Mouse (Mus musculus) heart, postnatal 10 days (tissue): ENCODE measurements around the gene Slc35e3. TPM values are rescaled to one million over a fixed set of nuclear protein-coding genes. Genes with fewer than 3 reads are reported as not detected.
"Not testable (repeated sequence)": the region's sequence is repeated elsewhere in the genome, so short reads cannot be mapped to it uniquely, and the experiment has no call there.

Experiments
- DNase-seq, 2 experiments: peaks; one replicate each; pipeline ENCODE4 v3.0.0; 2021
- intact Hi-C: fragments of 180-260 bp; cut with DNase I; formaldehyde crosslinking; loops from one replicate; pipeline ENCODE4 v1.15.1; 2025
- total RNA-seq, 2 experiments: library from RNA; stranded (reverse); gene quantifications; 2 replicates each; pipeline ENCODE4 v1.2.3; 2021

Slc35e3 gene
- total RNA-seq, 2 experiments from 2014 or later: 7.4 to 8.5 TPM

DNA sequence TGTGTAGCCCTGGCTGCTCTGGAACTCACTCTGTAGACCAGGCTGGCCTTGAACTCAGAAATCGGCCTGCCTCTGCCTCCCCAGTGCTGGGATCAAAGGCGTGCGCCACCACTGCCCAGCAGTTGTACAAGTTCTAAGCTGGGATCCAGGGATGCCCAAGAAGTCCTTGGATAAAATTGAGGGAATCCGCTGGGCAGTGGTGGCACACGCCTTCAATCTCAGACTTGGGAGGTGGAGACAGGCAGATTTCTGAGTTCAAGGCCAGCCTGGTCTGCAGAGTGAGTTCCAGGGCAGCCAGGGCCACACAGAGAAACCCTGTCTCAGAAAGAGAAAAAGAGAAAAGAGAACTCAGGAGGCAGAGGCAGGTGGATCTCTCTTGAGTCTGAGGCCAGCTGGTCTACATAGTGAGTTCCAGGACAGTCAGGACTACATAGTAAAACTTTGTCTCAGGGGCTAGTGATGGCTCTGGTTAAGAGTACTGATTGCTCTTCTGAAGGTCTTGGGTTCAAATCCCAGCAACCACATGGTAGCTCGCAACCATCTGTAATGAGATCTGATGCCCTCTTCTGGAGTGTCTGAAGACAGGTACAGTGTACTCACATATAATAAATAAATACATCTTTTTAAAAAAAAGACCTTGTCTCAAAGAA lies 41.7 kb downstream of the Slc35e3 start:
- intact Hi-C loops, DNase-seq: not testable (repeated sequence)

GRCm38 (mm10) chr10:117703506-117703905 lies 42.7 kb downstream of the Slc35e3 start:
- intact Hi-C loops: no loop called here
- DNase-seq: no peak

- no peak for DNase-seq
- intact Hi-C loops: no loop called here
Measured at GRCm38 (mm10) chr10:117702024-117702833, 43.9 kb downstream of the Slc35e3 start.

DNA sequence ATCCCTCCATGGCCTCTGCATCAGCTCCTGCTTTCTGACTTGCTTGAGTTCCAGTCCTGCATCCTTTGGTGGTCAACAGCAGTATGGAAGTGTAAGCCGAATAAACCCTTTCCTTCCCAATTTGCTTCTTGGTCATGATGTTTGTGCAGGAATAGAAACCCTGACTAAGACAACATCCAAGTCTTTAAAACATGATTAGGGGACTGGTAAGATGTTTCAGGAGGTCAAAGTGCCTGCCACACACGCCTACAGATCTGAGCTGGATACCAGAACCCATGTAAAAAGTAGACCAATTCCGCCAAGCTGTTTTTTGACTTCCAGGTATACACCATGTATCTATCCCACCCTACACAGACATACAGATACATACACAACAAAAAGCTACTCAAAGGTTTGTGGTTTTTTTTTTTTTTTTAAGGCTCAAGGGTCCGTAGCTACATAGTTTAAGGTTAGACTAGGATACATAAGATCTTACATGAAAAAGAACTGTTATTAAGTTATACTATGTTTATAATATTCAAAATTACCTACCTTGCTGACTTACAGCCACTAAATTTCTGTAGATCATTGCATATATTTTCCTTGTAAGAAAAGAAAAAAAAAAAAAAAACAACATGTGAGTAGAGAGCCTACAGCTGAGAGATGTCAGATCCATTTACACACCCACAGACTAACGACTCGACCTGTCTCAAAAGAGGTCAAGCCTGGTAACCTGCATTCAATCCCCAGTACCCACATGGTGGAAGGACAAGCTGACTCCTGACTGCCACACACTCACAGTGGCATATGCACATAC lies 44.9 kb downstream of the Slc35e3 start:
- intact Hi-C loops: no loop called here
- DNase-seq: no peak

DNA sequence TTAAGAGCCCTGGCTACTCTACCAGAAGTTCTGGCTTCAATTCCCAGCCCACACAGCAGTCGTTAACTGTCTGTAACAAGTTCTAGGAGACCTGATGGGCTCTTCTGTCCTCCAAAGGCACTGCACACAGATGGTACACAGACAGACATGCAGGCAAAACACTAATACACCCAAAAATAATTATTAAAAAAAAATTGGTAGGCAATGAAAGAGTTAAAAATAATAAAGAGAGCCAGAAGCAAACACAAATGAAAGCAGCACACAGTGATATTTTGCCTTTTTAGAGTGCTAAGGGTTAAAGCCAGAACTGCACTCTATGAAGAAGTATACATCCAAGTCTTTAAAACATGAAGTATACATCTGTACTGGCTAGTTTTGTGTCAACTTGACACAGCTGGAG lies 45.7 kb downstream of the Slc35e3 start:
- DNase-seq: no peak
- intact Hi-C loops: no loop called here

DNA sequence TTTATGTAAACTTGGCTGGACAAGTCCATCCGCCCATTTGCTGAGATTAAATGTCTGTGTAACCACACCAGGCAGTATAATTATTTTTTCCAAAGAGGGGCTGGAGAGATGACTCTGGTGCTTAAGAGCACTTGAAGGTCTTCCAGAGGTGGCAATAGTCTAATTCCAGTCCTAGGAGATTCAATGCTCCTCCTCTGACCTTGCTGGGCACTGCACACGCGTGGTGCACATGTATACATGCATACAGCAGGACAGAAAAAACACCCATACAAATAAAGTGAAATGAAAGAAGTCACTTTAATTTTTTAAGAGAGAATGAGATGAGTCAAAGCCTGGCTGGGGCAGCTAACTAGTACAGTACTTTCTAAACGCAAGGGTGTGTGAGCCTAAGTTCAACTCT lies 46.3 kb downstream of the Slc35e3 start:
- DNase-seq: no peak
- intact Hi-C loops: no loop called here

- intact Hi-C loops: no loop called here
- DNase-seq: no peak
Measured at GRCm38 (mm10) chr10:117698313-117699138, 47.6 kb downstream of the Slc35e3 start.

- intact Hi-C loops: no loop called here
- DNase-seq: no peak
Measured at GRCm38 (mm10) chr10:117697561-117698115, 48.5 kb downstream of the Slc35e3 start.

GRCm38 (mm10) chr10:117696827-117697560 lies 49.2 kb downstream of the Slc35e3 start:
- intact Hi-C loops: no loop called here
- no peak for DNase-seq

DNA sequence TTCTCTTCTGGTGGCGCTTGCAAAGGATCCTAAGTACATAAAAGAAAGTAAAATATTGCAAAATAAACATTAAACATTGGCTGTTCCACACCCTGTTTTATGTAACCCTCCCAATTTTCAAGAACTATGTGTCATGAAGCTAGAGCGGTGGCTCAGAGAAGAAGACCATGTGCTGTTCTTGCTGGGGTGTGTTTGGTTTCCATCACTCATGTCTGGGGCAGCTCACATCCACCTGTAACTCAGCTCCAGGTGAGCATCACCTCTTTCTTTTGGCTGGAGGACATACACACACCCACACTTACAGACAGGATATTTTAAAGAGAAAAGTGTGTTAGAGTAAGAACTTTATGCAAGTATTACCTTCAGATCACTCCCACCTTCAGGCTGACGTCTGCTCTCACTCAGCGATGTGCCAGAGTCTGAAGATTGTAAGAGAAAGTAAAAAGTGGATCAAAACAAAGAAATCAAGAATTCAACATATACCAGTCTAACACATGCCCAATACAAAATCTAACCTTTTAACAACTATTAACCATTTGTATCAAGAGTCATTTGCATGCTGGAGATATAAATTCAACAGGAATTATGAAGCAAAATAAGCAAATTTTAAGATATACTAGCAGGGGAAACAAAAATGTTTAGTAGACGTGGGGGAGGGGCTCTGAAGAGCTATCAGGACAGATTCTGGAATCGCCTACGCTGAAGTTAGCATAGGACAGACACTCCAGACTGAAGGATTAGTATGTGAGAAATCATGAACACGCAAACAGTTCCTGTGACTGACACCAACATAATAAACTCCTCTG lies 49.9 kb downstream of the Slc35e3 start:
- DNase-seq: no peak
- intact Hi-C loops: no loop called here

DNA sequence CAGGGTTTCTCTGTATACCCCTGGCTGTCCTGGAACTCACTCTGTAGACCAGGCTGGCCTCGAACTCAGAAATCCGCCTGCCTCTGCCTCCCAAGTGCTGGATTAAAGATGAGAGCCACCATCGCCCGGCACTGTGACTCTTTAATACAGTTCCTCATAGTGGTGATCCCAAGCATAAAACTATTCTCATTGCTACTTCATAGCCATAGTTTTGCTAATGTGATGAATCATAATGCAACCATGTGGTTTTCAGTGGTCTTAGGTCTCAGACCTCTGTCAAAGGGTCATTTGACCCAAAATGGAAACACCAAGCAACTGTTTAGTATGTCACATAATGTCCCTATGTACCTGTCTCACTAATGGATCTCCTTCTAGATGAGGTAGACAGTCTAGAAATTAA lies 50.6 kb downstream of the Slc35e3 start:
- no peak for DNase-seq
- intact Hi-C loops: no loop called here

DNA sequence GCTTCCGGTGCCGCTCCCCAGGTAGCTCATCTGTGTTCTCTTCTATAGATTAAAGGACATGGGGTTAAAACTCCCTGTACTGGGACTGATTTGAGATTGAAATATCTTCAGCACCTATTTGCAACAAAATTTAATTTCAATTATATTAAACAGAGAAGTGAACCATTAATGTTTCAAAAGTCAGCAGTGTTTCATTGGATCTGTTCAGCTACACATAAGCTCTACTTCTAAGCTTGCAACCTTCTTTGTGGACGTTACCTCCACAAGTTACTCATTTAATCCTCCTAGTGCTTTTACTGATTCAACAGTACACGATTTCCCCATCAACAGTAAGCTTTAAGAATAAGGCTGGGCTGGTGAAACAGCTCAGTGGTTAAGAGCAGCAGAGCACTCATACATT lies 51.1 kb downstream of the Slc35e3 start:
- DNase-seq: no peak
- intact Hi-C loops: no loop called here

GRCm38 (mm10) chr10:117694255-117694953 lies 51.8 kb downstream of the Slc35e3 start:
- intact Hi-C loops: no loop called here
- DNase-seq: no peak

GRCm38 (mm10) chr10:117692953-117693352 lies 53.2 kb downstream of the Slc35e3 start:
- intact Hi-C loops: no loop called here

GRCm38 (mm10) chr10:117692173-117692572 lies 54.0 kb downstream of the Slc35e3 start:
- DNase-seq: no peak
- intact Hi-C loops: no loop called here

More at GRCm38 (mm10) chr10:117692953-117693352, 53.2 kb downstream of the Slc35e3 start:
- no peak for DNase-seq

DNA sequence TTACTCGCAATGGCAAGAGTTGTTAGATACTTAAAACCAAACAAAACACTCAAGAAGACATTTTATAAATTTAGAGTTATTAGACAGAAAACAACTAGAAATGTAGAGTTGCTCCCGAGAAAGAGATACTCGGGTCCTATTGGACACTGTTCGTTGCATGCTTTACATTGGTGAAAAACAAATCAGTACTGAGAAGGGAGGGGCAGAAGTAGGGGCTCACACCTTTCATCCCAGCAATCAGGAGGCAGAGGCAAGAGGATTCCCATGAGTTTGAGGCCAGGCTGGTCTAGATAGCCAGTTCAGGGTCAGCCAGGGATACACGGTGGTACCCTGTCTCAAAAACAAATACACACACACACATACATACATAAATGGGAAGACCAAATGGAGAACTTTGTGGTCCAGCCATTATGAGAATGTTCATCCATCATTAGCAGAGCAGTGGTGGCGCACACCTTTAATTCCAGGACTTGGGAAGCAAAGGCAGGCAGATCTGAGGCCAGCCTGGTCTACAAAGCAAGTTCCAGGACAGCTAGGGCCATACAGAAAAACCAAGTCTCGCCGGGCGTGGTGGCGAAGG lies 54.7 kb downstream of the Slc35e3 start:
- intact Hi-C loops: no loop called here
- DNase-seq: no peak

- intact Hi-C loops: no loop called here
- no peak for DNase-seq
Measured at GRCm38 (mm10) chr10:117690770-117691296, 55.3 kb downstream of the Slc35e3 start.

GRCm38 (mm10) chr10:117690101-117690352 lies 56.1 kb downstream of the Slc35e3 start:
- DNase-seq: no peak
- intact Hi-C loops: no loop called here
